Mouse (Mus musculus) G1E (cell line): ENCODE measurements around the gene Zfp143.

Experiments used
- CTCF ChIP-seq: IDR thresholded peaks from 2 replicates; pipeline ENCODE4 v1.5.1; 2012; ENCODE audit warnings: low read depth, low read length, inconsistent platforms, mixed read lengths
- GATA1 ChIP-seq: IDR thresholded peaks from 2 replicates; pipeline ENCODE4 v1.6.1; 2012; ENCODE audit warnings: borderline replicate concordance, low read length, inconsistent platforms, mixed read lengths

- no peak for TF ChIP-seq CTCF
- TF ChIP-seq GATA1: no peak
Measured at GRCm38 (mm10) chr7:110078168-110078567, 17.2 kb downstream of the Zfp143 start.
